Mouse (Mus musculus): ENCODE data around the gene Rps6ka5.

The Rps6ka5 gene

GRCm38 (mm10) chr12:100513131-100513530 lies 213.7 kb downstream of the Rps6ka5 start:
- in situ Hi-C loops (cut with MboI; ENCODE audit: unreplicated experiment in 2 of 2) = no loop called here

- in situ Hi-C loops (cut with MboI; ENCODE audit: unreplicated experiment in 2 of 2) = no loop called here
Measured at GRCm38 (mm10) chr12:100512641-100513040, 214.1 kb downstream of the Rps6ka5 start.

- in situ Hi-C loops (cut with MboI; ENCODE audit: unreplicated experiment in 2 of 2) = no loop called here
Measured at GRCm38 (mm10) chr12:100509615-100510282, 217.0 kb downstream of the Rps6ka5 start.

- in situ Hi-C loops (cut with MboI; ENCODE audit: unreplicated experiment in 2 of 2) = no loop called here
Measured at GRCm38 (mm10) chr12:100508668-100509067, 218.1 kb downstream of the Rps6ka5 start.

- in situ Hi-C loops (cut with MboI; ENCODE audit: unreplicated experiment in 2 of 2) = no loop called here
Measured at GRCm38 (mm10) chr12:100505484-100505883, 221.3 kb downstream of the Rps6ka5 start.

GRCm38 (mm10) chr12:100504585-100504984 lies 222.2 kb downstream of the Rps6ka5 start:
- in situ Hi-C loops (cut with MboI; ENCODE audit: unreplicated experiment in 2 of 2) = loop anchor here in 1 of 2 experiments (5.0 kb wide), 1 partner anchor 73 kb away; no protein-coding TSS in a partner anchor

- in situ Hi-C loops (cut with MboI; ENCODE audit: unreplicated experiment in 2 of 2) = loop anchor here in 1 of 2 experiments (5.0 kb wide), 1 partner anchor 74 kb away; no protein-coding TSS in a partner anchor
Measured at GRCm38 (mm10) chr12:100503659-100504058, 223.1 kb downstream of the Rps6ka5 start.

GRCm38 (mm10) chr12:100502544-100502943 lies 224.2 kb downstream of the Rps6ka5 start:
- in situ Hi-C loops (cut with MboI; ENCODE audit: unreplicated experiment in 2 of 2) = loop anchor here in 1 of 2 experiments (5.0 kb wide), 1 partner anchor 75 kb away; no protein-coding TSS in a partner anchor

- in situ Hi-C loops (cut with MboI; ENCODE audit: unreplicated experiment in 2 of 2) = loop anchor here in 1 of 2 experiments (5.0 kb wide), 1 partner anchor 76 kb away; no protein-coding TSS in a partner anchor
Measured at GRCm38 (mm10) chr12:100501261-100501660, 225.5 kb downstream of the Rps6ka5 start.

GRCm38 (mm10) chr12:100499469-100499868 lies 227.3 kb downstream of the Rps6ka5 start:
- in situ Hi-C loops (cut with MboI; ENCODE audit: unreplicated experiment in 2 of 2) = loop anchor here in 1 of 2 experiments (25.0 kb wide), 1 partner anchor 1412 kb away; no protein-coding TSS in a partner anchor

Data from v-Abl transformed pro-B cells (cell line).